Mouse (Mus musculus) embryonic fibroblast, embryonic 13.5 days (primary cell): Measurements from ENCODE around the gene Mms19.

Experiments
- CTCF ChIP-seq: IDR thresholded peaks from 2 replicates; pipeline ENCODE4 v1.5.1; 2011; ENCODE audit warnings: mild to moderate bottlenecking, control low read depth, low read length, moderate library complexity, borderline replicate concordance; ENCODE audit not compliant: insufficient read depth
- POLR2A ChIP-seq: IDR thresholded peaks from 2 replicates; pipeline ENCODE4 v1.6.1; 2011; ENCODE audit warnings: low read depth, mild to moderate bottlenecking, control low read depth, low read length, moderate library complexity

DNA sequence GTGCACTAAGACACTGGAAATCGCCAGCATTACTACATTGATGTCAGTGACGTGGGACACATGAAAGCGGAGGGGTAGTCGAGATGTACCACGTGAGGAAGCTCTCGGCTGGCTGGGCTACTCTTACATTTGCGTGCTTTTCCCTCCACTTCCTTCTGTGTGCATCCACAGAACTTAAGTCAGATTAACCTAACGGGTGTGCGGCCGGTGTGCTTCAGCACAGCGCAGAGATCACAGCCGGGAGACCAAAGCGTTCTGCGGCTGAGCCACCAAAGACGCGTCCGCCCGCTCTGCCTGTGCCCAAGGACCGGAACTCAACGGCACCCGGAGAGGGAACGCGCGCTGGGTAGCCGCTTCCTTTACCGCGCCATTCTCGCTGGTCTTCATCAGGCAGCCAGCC, 48.3 kb downstream of the Mms19 start:
- TF ChIP-seq CTCF (no peak), POLR2A (no peak)
